Mouse (Mus musculus) frontal cortex, adult (tissue): ENCODE results near the gene Obox3.
"Not testable (repeated sequence)": the region's sequence is repeated elsewhere in the genome, so short reads cannot be mapped to it uniquely, and the experiment has no call there.

Experiments used
- ATAC-seq: cut with Nextera tagmentation; 2 replicates; pipeline ENCODE4 v1.9.2; 2017; ENCODE audit warnings: mild to moderate bottlenecking, moderate library complexity, mixed read lengths; ENCODE audit not compliant: low TSS enrichment

The Obox3 gene

DNA sequence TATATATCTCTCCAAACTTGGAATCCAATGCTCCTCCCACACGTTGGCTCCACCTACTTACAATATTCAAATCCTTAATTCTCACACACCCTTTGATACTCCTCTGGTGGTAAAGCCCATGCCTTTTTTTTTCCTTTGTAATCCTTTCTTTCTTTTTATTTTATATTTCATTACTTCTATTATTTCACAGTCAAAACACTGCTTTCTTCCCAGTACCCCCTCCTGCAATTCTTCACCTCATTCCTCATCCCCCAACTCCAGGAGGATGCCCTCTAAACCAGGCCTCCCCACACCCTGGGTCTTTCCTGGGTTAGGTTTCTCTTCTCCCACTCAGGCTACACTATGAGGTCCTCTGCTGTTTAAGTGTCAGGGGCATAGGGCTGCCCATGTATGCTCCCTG lies at the start of gene Obox3:
Obox3 (minus strand) TSS at position 101 of the 400 bp plus-strand sequence.
- ATAC-seq, result not testable (repeated sequence)

DNA sequence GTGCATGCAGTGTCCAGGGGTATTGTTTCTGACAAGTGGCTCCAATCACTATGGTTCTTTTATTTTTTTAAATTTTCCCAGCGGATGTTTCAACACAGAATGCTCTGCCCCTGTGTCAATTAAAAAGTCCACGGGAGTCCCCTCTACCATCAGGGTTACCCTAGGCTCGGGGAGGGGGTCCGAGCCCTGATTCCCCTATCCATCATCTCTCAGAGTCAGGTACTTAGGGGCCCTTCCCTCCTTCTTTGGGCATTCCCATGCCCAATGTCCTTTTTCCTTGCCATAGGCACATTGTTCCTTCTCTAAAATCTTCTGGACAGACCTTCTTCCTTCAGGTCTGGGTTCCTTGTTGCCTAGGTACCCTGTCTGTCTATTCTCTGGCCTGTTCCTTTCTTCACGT lies 130.3 kb downstream of the Obox3 start:
- ATAC-seq, result not testable (repeated sequence)
